In the genomic region with DNA sequence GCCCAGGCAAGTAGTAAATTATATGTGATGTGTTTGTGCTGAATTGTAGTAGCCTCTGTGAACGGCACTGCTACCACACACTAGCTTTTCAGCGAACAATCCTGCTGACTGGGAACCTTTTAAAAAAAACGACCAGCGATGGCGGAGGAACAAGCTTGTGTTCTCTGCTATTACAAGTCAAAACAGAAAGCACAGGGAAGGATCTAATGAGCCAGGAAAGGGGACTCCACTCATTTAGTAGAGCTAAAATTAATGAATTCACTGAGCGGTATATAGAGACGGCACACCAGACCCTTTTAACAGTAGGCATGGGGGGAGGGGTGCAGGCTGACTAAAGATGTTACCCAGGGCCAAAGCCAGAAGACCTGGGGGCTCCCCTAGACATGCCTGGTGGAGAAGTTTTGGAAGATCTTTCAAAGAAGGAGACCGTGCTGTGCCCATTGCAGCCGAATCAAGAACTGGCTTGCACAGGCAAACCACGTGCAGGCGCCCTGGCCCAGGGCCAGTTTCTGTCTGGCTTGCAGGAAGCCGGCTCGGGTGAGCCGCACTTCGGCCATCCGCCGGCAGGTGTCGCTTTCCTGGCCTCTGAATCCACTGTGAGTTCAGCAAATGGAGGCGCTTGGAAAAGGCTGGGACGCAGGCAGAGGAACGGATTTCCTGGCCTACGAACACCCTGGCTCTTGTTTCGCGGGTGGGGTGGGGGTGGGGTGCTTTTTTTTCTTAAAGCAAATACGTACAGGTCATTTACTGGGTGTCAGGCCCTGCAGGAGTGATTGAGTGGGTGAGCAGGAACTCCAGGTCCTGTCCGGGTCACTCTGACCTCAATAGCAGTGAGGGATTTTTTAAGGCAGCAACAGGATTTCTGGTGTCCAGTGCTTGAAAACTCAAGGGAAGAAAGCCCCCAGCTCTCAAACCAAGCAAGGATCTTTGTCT, we compare ENCODE assay signal across 8 mouse cellular contexts. TPM values are rescaled to one million over a fixed set of nuclear protein-coding genes. Genes with fewer than 3 reads are reported as not detected.
DNase-seq lines count a peak whose midpoint lies in the region; ATAC-seq and TF ChIP-seq lines count a peak whose summit lies in the region.

No protein-coding gene starts in this region.

- ATAC-seq in hematopoietic stem cell, adult 5-6 weeks (replicated peaks in 1 of 2; ENCODE audit: insufficient read depth in 1 of 2, low FRiP score in 2 of 2, low TSS enrichment in 1 of 2, low read depth in 1 of 2, poor library complexity in 2 of 2, severe bottlenecking in 2 of 2) = peak; percentile 77 to 86
- peak; percentile 86 for ATAC-seq in lung, embryonic 14.5 days (ENCODE audit: insufficient read depth)
- peak; percentile 72 for ATAC-seq in neutrophil, adult 5-6 weeks (ENCODE audit: extremely low read depth, insufficient number of reproducible peaks, low FRiP score, poor library complexity, severe bottlenecking)

- H3K27ac ChIP-seq in cerebellum, adult 2 months (ENCODE audit: insufficient read depth, low read length) = no peak overlapping the region; the same call in 1 of the 2 replicates
- peak overlapping the region; percentile 70 for H3K27ac ChIP-seq in lung, embryonic 14.5 days (ENCODE audit: low read depth)

- H3K27me3 ChIP-seq in cerebellum, adult 2 months (ENCODE audit: control insufficient read depth, insufficient read depth, low read length) = no peaks in the 10 kb centered on the region
- H3K27me3 ChIP-seq in lung, embryonic 14.5 days (ENCODE audit: insufficient read depth, low read length) = no peaks in the 10 kb centered on the region

- DNase-seq in MEL-GATA-1-ER (ENCODE audit: extremely low read depth, low read depth) = peak; percentile 96
- DNase-seq in cerebellum, adult 2 months = peak; percentile 99 to 100
- DNase-seq in forelimb bud, embryonic 11.5 days (ENCODE audit: low read depth, low spot score) = peak; percentile 98
- peak; percentile 97 to 100 for DNase-seq in layer of hippocampus, adult 8-10 months (ENCODE audit: low spot score in 2 of 2)
- peak; percentile 100 for DNase-seq in lung, embryonic 14.5 days
- peak; percentile 94 for DNase-seq in testis, postnatal 14 days (ENCODE audit: low spot score)

- H3K9ac ChIP-seq in lung, embryonic 14.5 days = peak overlapping the region; percentile 49

- H3K36me3 ChIP-seq in lung, embryonic 14.5 days (ENCODE audit: insufficient read depth) = no peaks in the 10 kb centered on the region

- no peaks in the 10 kb centered on the region for H3K4me1 ChIP-seq in cerebellum, adult 2 months (ENCODE audit: control insufficient read depth, insufficient read depth, low read length)
- peaks cover 12% of the 10 kb centered on the region; the same call in 1 of the 2 replicates for H3K4me1 ChIP-seq in lung, embryonic 14.5 days (ENCODE audit: insufficient read depth)

- whole genome bisulfite sequencing in cerebellum, adult 2 months = 2% methylated on average over 26 of the region's 26 CpGs
- 6% methylated on average over 26 of the region's 26 CpGs for WGBS in lung, embryonic 14.5 days

- peak overlapping the region; percentile 68 for H3K4me2 ChIP-seq in lung, embryonic 14.5 days

- peak overlapping the region; percentile 59 for H3K4me3 ChIP-seq in cerebellum, adult 2 months (replicated peaks; ENCODE audit: insufficient read depth, low read depth, low read length)
- peak overlapping the region; percentile 21 for H3K4me3 ChIP-seq in lung, embryonic 14.5 days (ENCODE audit: low read depth, low read length)

- H3K9me3 ChIP-seq in lung, embryonic 14.5 days (ENCODE audit: low read depth, low read length) = no peaks in the 10 kb centered on the region

- TF ChIP-seq CTCF in cerebellum, adult 2 months (IDR thresholded peaks at IDR 0.05; ENCODE audit: borderline replicate concordance, insufficient read depth, low read depth, low read length) = peak; percentile 83
- peak; percentile 97 for TF ChIP-seq CTCF in lung, embryonic 14.5 days (IDR thresholded peaks at IDR 0.05; ENCODE audit: low read depth)

- peak; percentile 42; the same call in 1 of the 2 replicates for TF ChIP-seq POLR2A in cerebellum, adult 2 months (IDR thresholded peaks at IDR 0.05; ENCODE audit: borderline replicate concordance, insufficient read depth, low read length)

RNA-seq across cellular contexts. Expression of a gene that starts 11.7 kb away (rescaled TPM):
- polyA plus RNA-seq in cerebellum, adult 2 months (2012; rRNA removed) = not detected in 2 replicates
- total RNA-seq in hematopoietic stem cell, adult 5-6 weeks (2017) = 0.30 TPM in 1 of 2 replicates, not detected in the other
- total RNA-seq in layer of hippocampus, adult 8-10 months (2022) = 10 to 100 TPM; 20.4 to 38.3 (median 34.6) TPM
- polyA plus RNA-seq in lung, embryonic 14.5 days (2014; fragmentation: Nextera tagmentation; extraction: Ambion mirVana) = 0.58 and 1.2 TPM in 2 replicates
- total RNA-seq in neutrophil, adult 5-6 weeks (2017) = 1.3 TPM in 1 of 2 replicates, not detected in the other
